Mouse (Mus musculus) cerebellum, postnatal 4 days (tissue): ENCODE results near the gene Map4k2.

Experiments used
- DNase-seq, 2 experiments: peaks; one replicate each; pipeline ENCODE4 v3.0.0; 2022; ENCODE audit warnings: low spot score in 2 of 2, mixed read lengths in 1 of 2

Gene Map4k2

GRCm38 (mm10) chr19:6315573-6315972 is 25.4 kb upstream of the Map4k2 start:
- no peak for DNase-seq

GRCm38 (mm10) chr19:6318145-6318544 is 22.8 kb upstream of the Map4k2 start:
- no peak for DNase-seq

- DNase-seq: no peak
Observed at GRCm38 (mm10) chr19:6321358-6321757, 19.6 kb upstream of the Map4k2 start.

DNA sequence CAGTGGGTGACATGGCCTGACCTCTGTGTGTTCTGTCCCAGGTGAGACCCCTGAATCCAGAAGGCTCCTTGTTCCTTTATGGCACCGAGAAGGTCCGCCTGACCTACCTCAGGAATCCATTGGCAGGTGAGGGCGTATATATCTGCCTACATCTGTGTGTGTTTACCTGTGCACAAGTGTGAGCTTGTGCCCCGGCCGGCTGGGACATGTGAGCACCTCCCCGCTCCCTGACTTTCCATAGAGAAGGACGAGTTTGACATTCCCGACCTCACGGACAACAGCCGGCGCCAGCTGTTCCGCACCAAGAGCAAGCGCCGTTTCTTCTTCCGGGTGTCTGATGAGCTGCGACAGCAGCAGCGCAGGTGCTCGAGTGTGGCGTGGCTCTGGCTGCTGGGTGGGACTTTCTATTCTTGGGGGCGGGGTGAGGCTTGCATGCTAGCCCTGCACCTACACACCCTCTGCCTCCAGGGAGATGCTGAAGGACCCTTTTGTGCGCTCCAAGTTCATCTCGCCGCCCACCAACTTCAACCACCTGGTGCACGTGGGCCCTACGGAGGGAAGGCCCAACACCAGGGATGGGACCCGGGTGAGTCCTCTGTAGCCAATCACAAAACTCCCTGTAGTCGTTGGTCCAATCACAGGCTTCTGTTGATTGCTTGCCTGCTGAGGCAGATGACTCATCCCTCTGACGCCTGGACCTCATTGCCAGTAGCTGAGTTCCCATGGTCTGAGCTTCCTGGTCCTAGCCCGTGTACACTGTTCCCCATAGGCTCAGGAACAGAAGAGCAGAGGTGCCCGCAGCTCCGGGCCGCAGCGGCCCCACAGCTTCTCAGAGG is 18.9 kb upstream of the Map4k2 start:
- no peak for DNase-seq

DNA sequence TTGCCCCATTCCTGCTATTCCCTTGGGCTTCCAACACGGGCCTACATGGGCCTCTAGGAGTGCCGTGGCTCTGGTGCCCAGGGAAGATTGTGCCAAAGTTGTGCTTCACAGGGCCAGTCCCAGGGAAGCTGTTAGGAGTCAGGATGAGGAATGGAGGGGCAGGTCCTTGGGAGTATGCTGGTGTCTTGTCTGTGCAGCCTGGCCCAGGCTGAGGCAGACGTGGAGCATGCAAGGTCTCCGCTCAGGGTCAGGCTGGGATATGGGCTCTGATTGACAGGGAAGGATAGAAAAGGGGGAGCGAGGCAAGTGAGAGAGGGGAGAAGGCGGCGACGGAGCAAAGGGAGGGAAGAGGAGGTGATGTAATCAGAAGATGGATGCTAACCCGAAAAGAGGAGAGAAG is 16.2 kb upstream of the Map4k2 start:
- no peak for DNase-seq

GRCm38 (mm10) chr19:6331178-6331577 is 9.8 kb upstream of the Map4k2 start:
- no peak for DNase-seq

- peak in 1 of 2 experiments; percentile 55 for DNase-seq
Observed at GRCm38 (mm10) chr19:6331719-6332516, 9.0 kb upstream of the Map4k2 start.

DNA sequence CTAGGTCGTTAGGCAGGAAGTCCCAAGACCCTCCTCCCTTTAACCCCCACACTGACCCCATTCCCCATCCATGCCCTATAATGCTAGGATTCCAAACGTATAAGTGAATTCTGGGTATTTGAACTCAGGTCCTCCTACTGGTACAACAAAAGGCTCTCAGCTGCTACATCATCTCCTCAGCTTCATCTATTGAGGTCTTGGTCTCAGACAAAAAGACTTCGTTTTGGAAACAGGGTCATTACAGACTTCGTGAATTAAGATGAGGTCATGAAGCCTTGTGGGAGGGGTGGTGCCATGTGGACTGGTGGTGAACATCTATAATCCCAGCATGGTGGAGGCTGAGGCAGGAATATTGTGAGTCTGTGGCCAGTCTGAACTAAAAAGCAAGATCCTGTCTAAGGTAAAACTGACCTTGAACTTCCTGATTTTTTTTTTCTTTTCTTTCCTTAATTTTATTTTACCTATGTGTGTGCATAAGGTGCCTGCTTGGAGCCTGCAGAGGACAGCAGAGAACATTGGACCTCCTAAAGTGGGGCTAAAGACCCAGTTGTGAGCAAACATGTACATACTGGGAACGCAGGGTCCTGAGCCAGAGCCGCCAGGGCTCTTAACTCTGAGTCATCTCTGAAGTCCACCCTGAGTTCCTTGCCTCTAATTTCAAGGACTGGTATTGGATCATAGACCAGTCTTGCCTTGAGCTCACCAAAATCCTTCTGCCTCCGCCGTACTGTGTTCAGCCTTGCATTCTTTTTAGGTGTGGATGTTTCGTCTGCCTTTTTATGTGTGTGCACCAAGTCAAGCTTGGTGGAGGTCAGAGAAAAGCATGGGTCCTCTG is 7.0 kb upstream of the Map4k2 start:
- DNase-seq: no peak

GRCm38 (mm10) chr19:6334673-6335457 is 6.1 kb upstream of the Map4k2 start, which contains the start of gene Men1:
TSS of gene Men1 (plus strand) at chr19:6334979.
- peak; percentile 90 to 91 for DNase-seq

- DNase-seq: no peak
Observed at GRCm38 (mm10) chr19:6335458-6335827, 5.5 kb upstream of the Map4k2 start.

DNA sequence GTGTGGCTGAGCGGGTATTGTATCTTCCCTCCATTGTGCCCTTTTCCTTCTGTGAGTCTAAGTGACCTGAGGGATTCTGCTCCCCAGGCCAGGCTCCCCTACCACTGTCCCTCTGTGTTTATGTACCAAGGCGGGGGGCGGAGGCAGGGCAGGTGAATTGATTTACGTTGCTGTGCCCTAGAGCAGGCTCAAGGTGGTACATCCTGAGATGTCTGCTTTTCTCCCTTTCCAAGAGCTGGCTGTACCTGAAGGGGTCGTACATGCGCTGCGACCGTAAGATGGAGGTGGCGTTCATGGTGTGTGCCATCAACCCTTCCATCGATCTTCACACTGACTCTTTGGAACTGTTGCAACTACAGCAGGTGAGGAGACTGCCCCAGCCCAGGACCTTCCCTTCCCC is 4.0 kb upstream of the Map4k2 start:
- DNase-seq: no peak

DNA sequence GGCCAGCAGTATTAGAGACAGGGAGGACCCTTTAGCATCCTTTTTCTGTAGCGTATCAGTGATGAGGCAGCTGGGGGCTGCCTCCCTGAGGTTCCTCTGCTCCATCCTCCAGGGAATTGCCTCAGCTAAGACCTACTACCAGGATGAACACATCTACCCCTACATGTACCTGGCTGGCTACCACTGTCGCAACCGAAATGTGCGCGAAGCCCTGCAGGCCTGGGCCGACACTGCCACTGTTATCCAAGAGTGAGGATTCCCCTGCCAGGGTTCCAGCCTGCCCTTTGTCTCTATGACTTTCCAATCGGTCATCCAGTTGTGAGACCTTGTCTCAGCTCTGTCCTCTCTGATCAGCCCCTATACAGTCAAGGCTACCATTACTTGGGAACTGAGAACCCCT is 2.8 kb upstream of the Map4k2 start:
- no peak for DNase-seq

DNA sequence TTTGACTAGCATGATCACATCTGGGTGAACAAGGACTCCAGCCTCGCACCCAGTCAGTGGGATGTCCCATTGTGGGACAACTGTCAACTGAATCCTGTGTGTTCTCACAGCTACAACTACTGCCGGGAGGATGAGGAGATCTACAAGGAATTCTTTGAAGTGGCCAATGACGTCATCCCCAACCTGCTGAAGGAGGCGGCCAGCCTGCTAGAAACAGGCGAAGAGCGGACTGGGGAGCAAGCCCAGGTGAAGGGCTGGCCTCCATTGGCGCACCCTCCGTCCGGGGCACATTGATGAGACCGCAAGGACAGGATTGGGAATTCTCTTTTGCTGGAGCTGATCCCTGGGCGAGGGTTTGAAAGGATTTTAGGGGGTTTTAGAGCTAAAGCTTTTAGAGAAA is 2.2 kb upstream of the Map4k2 start:
- DNase-seq: no peak

DNA sequence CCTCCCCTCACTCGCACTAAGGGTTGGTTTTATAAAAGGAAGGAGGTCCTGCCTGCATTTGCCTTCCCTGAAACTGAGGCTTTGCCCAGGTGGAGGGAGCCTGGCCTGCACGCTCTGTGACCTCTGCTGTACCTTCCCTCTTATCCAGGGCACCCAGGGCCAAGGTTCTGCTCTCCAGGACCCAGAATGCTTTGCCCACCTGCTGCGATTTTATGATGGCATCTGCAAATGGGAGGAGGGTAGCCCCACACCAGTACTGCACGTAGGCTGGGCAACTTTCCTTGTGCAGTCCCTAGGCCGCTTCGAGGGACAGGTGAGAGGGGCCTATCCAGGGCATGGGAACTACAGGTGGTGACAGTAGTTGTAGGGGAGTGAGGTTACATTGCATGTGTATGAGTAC is 1.7 kb upstream of the Map4k2 start:
- DNase-seq: no peak

- no peak for DNase-seq
Observed at GRCm38 (mm10) chr19:6339890-6340504, 938 bp upstream of the Map4k2 start.

- DNase-seq: no peak
Observed at GRCm38 (mm10) chr19:6341453-6342077, 630 bp downstream of the Map4k2 start.

GRCm38 (mm10) chr19:6342276-6342933 is 1.5 kb downstream of the Map4k2 start:
- no peak for DNase-seq

GRCm38 (mm10) chr19:6343066-6343925 is 2.4 kb downstream of the Map4k2 start:
- no peak for DNase-seq

DNA sequence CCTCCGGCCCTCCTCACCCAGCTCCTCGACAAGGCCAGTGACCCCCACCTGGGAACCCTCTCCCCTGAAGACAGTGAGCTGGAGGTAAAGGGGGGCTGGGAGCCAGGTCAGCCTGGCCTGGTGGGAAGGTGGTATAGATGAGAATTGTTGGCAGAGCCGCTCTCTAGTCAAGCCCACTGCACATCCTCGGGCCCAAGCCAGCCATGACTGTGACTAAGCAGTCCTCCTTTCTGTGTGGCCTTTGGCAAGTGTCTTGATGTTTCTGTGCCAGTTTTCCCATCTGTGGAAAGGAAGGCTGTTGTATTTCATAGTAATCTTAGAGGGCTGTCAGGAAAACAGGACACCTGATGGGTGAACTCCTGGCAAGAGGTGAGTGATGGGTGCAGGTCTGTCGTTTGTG is 3.1 kb downstream of the Map4k2 start:
- DNase-seq: no peak
